Mouse (Mus musculus): ENCODE results near the gene Cacna1s. TPM values are rescaled to one million over a fixed set of nuclear protein-coding genes. Genes with fewer than 3 reads are reported as not detected.

Gene Cacna1s
- polyA plus RNA-seq, 1 experiment from 2014 or later, result not detected

DNA sequence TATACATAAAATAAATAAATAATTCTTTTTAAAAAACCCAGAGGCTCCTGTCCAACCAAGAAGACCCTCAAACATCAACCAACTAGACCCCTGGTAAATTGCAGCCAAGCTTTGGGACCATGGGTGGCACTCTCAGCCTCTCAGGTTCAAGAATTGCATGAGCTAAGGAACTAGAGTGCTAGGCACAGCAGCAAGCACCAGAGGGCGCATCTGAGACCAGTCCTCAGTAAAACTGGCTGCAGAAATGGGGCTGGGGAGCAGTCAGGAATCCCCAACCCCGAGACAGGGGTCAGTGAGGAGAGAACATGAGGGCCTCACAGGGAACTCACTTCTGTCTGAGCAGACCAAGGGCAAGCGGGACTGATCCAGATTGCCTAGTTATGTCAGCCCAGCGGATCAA lies 6.8 kb upstream of the Cacna1s start:
- Histone ChIP-seq H3K27ac (replicated peaks; ENCODE audit: low read depth, low read length) (no peak overlapping the region), H3K36me3 (ENCODE audit: control insufficient read depth, insufficient read depth, low read length) (no peaks in the 10 kb centered on the region), H3K4me3 (replicated peaks; ENCODE audit: low read depth, low read length) (no peak overlapping the region), H3K4me2 (ENCODE audit: low read length) (no peak overlapping the region), H3K9me3 (ENCODE audit: control insufficient read depth, low read length) (no peaks in the 10 kb centered on the region), H3K4me1 (ENCODE audit: control insufficient read depth, insufficient read depth, low read length) (peaks cover 5% of the 10 kb centered on the region), H3K27me3 (ENCODE audit: control insufficient read depth, insufficient read depth, low read length) (peaks cover 14% of the 10 kb centered on the region), H3K9ac (replicated peaks; ENCODE audit: low read length) (no peak overlapping the region)
- DNase-seq (peak; percentile 84), ATAC-seq (ENCODE audit: low FRiP score, low TSS enrichment) (no peak)
- WGBS, result 6% methylated on average over 4 of the region's 4 CpGs

- Histone ChIP-seq H3K4me3 (replicated peaks; ENCODE audit: low read depth, low read length) (no peak overlapping the region), H3K4me1 (ENCODE audit: control insufficient read depth, insufficient read depth, low read length) (no peaks in the 10 kb centered on the region; the same call in 1 of the 2 replicates), H3K27me3 (ENCODE audit: control insufficient read depth, insufficient read depth, low read length) (peaks cover 21% of the 10 kb centered on the region), H3K27ac (replicated peaks; ENCODE audit: low read depth, low read length) (no peak overlapping the region), H3K9me3 (ENCODE audit: control insufficient read depth, low read length) (no peaks in the 10 kb centered on the region), H3K9ac (replicated peaks; ENCODE audit: low read length) (no peak overlapping the region), H3K36me3 (ENCODE audit: control insufficient read depth, insufficient read depth, low read length) (no peaks in the 10 kb centered on the region), H3K4me2 (ENCODE audit: low read length) (no peak overlapping the region)
- no peak for ATAC-seq (ENCODE audit: low FRiP score, low TSS enrichment)
- DNase-seq, result peak; percentile 43
- WGBS, result 4% methylated on average over 2 of the region's 2 CpGs
Observed at GRCm38 (mm10) chr1:136047432-136047831, 5.1 kb upstream of the Cacna1s start.

- DNase-seq (no peak), ATAC-seq (ENCODE audit: low FRiP score, low TSS enrichment) (no peak)
- H3K4me2 ChIP-seq (ENCODE audit: low read length), result no peak overlapping the region
- H3K36me3 ChIP-seq (ENCODE audit: control insufficient read depth, insufficient read depth, low read length), result no peaks in the 10 kb centered on the region
- 76% methylated on average over 9 of the region's 9 CpGs for WGBS
- no peaks in the 10 kb centered on the region for H3K9me3 ChIP-seq (ENCODE audit: control insufficient read depth, low read length)
- H3K4me1 ChIP-seq (ENCODE audit: control insufficient read depth, insufficient read depth, low read length), result no peaks in the 10 kb centered on the region; the same call in 1 of the 2 replicates
- no peak overlapping the region for H3K4me3 ChIP-seq (replicated peaks; ENCODE audit: low read depth, low read length)
- H3K27ac ChIP-seq (replicated peaks; ENCODE audit: low read depth, low read length), result no peak overlapping the region
- no peak overlapping the region for H3K9ac ChIP-seq (replicated peaks; ENCODE audit: low read length)
- peaks cover 21% of the 10 kb centered on the region for H3K27me3 ChIP-seq (ENCODE audit: control insufficient read depth, insufficient read depth, low read length)
Observed at GRCm38 (mm10) chr1:136047894-136048293, 4.7 kb upstream of the Cacna1s start.

- H3K27me3 ChIP-seq (ENCODE audit: control insufficient read depth, insufficient read depth, low read length), result peaks cover 21% of the 10 kb centered on the region
- 19% methylated on average over 29 of the region's 29 CpGs for WGBS
- no peaks in the 10 kb centered on the region for H3K36me3 ChIP-seq (ENCODE audit: control insufficient read depth, insufficient read depth, low read length)
- H3K4me1 ChIP-seq (ENCODE audit: control insufficient read depth, insufficient read depth, low read length), result no peaks in the 10 kb centered on the region; the same call in 1 of the 2 replicates
- ATAC-seq (ENCODE audit: low FRiP score, low TSS enrichment) (peak; percentile 29; the same call in 1 of the 2 replicates), DNase-seq (no peak)
- H3K9me3 ChIP-seq (ENCODE audit: control insufficient read depth, low read length), result no peaks in the 10 kb centered on the region
- H3K9ac ChIP-seq (replicated peaks; ENCODE audit: low read length), result peak within 1 kb of the TSS; percentile 42; the same call in 1 of the 2 replicates
- H3K27ac ChIP-seq (replicated peaks; ENCODE audit: low read depth, low read length), result no peak within 1 kb of the TSS
- peak within 1 kb of the TSS; percentile 59 for H3K4me2 ChIP-seq (ENCODE audit: low read length)
- peak within 1 kb of the TSS; percentile 35 for H3K4me3 ChIP-seq (replicated peaks; ENCODE audit: low read depth, low read length)
Observed at GRCm38 (mm10) chr1:136050312-136051012, 2.1 kb upstream of the Cacna1s start, which contains the start of gene Ascl5. Gene Ascl5, plus strand, starts transcription at chr1:136050804.

- Histone ChIP-seq H3K27me3 (ENCODE audit: control insufficient read depth, insufficient read depth, low read length) (peaks cover 21% of the 10 kb centered on the region), H3K27ac (replicated peaks; ENCODE audit: low read depth, low read length) (no peak overlapping the region), H3K36me3 (ENCODE audit: control insufficient read depth, insufficient read depth, low read length) (no peaks in the 10 kb centered on the region), H3K4me2 (ENCODE audit: low read length) (peak overlapping the region; percentile 59), H3K4me1 (ENCODE audit: control insufficient read depth, insufficient read depth, low read length) (no peaks in the 10 kb centered on the region; the same call in 1 of the 2 replicates), H3K4me3 (replicated peaks; ENCODE audit: low read depth, low read length) (peak overlapping the region; percentile 35), H3K9me3 (ENCODE audit: control insufficient read depth, low read length) (no peaks in the 10 kb centered on the region), H3K9ac (replicated peaks; ENCODE audit: low read length) (peak overlapping the region; percentile 42; the same call in 1 of the 2 replicates)
- ATAC-seq (ENCODE audit: low FRiP score, low TSS enrichment), result no peak
- WGBS, result 2% methylated on average over 36 of the region's 36 CpGs
- DNase-seq, result peak; percentile 69
Observed at GRCm38 (mm10) chr1:136051013-136051315, 1.6 kb upstream of the Cacna1s start.

DNA sequence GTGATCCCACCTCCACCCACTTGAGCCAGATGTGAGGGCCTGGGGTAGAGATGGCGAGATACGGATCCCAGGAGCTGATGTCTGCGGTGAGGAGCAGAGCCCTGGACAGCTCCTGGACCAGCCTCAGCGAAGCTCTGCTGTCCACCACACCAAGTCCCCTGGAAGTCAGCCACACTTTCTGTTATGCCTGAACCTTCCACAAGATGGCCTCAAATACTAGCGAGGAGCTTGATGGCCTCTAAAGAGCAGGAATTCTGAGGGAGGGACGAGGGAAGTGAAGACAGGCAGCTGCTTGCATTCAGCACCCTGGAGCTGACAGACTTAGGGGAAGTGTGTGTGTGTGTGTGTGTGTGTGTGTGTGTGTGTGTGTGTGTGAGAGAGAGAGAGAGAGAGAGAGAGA lies 1.1 kb upstream of the Cacna1s start:
- peak overlapping the region; percentile 35 for H3K4me3 ChIP-seq (replicated peaks; ENCODE audit: low read depth, low read length)
- WGBS, result 0% methylated on average over 6 of the region's 6 CpGs
- H3K4me1 ChIP-seq (ENCODE audit: control insufficient read depth, insufficient read depth, low read length), result no peaks in the 10 kb centered on the region; the same call in 1 of the 2 replicates
- H3K27ac ChIP-seq (replicated peaks; ENCODE audit: low read depth, low read length), result no peak overlapping the region
- peak overlapping the region; percentile 42; the same call in 1 of the 2 replicates for H3K9ac ChIP-seq (replicated peaks; ENCODE audit: low read length)
- ATAC-seq (ENCODE audit: low FRiP score, low TSS enrichment) (peak; percentile 62), DNase-seq (peak; percentile 93)
- no peaks in the 10 kb centered on the region for H3K9me3 ChIP-seq (ENCODE audit: control insufficient read depth, low read length)
- H3K36me3 ChIP-seq (ENCODE audit: control insufficient read depth, insufficient read depth, low read length), result no peaks in the 10 kb centered on the region
- H3K4me2 ChIP-seq (ENCODE audit: low read length), result peak overlapping the region; percentile 59
- H3K27me3 ChIP-seq (ENCODE audit: control insufficient read depth, insufficient read depth, low read length), result peaks cover 21% of the 10 kb centered on the region

DNA sequence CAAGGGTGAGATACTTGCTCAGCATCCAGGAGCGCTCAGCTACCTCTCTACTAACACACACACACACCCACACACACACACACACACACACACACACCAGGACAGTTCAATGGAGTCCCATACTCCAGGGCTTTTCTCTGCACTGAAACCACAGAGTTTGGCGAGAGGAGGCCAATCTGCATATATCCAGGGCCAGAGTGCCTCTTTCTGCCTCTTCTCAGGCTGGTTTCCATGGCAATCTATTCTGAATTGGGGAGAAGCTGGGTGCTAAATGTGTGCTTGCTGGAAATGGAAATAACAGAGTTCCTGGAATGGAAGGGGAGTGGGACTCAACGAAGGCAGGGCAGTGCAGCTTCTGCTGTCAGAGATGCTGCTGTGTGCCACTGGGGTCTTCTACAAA lies 3.2 kb downstream of the Cacna1s start:
- no peak for ATAC-seq (ENCODE audit: low FRiP score, low TSS enrichment)
- Histone ChIP-seq H3K27ac (replicated peaks; ENCODE audit: low read depth, low read length) (no peak overlapping the region), H3K4me1 (ENCODE audit: control insufficient read depth, insufficient read depth, low read length) (peaks cover 3% of the 10 kb centered on the region; the same call in 1 of the 2 replicates)

GRCm38 (mm10) chr1:136058594-136058993 lies 6.0 kb downstream of the Cacna1s start:
- Histone ChIP-seq H3K4me1 (ENCODE audit: control insufficient read depth, insufficient read depth, low read length) (0 out of 2 replicates have a peak, but pooled peaks cover 3% of the 10 kb centered on the region), H3K9me3 (ENCODE audit: control insufficient read depth, low read length) (no peaks in the 10 kb centered on the region), H3K27me3 (ENCODE audit: control insufficient read depth, insufficient read depth, low read length) (no peaks in the 10 kb centered on the region; the same call in 1 of the 2 replicates), H3K36me3 (ENCODE audit: control insufficient read depth, insufficient read depth, low read length) (no peaks in the 10 kb centered on the region), H3K9ac (replicated peaks; ENCODE audit: low read length) (no peak overlapping the region), H3K4me2 (ENCODE audit: low read length) (no peak overlapping the region), H3K4me3 (replicated peaks; ENCODE audit: low read depth, low read length) (no peak overlapping the region), H3K27ac (replicated peaks; ENCODE audit: low read depth, low read length) (no peak overlapping the region)
- ATAC-seq (ENCODE audit: low FRiP score, low TSS enrichment) (no peak), DNase-seq (no peak)
- 47% methylated on average over 3 of the region's 3 CpGs for WGBS

More for the DNA sequence above, 3.2 kb downstream of the Cacna1s start:
- Histone ChIP-seq H3K27me3 (ENCODE audit: control insufficient read depth, insufficient read depth, low read length) (peaks cover 6% of the 10 kb centered on the region), H3K4me2 (ENCODE audit: low read length) (no peak overlapping the region), H3K4me3 (replicated peaks; ENCODE audit: low read depth, low read length) (no peak overlapping the region), H3K9ac (replicated peaks; ENCODE audit: low read length) (no peak overlapping the region), H3K9me3 (ENCODE audit: control insufficient read depth, low read length) (no peaks in the 10 kb centered on the region), H3K36me3 (ENCODE audit: control insufficient read depth, insufficient read depth, low read length) (no peaks in the 10 kb centered on the region)
- peak; percentile 57 for DNase-seq
- 30% methylated on average over 3 of the region's 3 CpGs for WGBS
